Mouse (Mus musculus) MEL (cell line): ENCODE data around the gene Cyb5d2.

ENCODE experiments used
- CTCF ChIP-seq, 3 experiments: IDR thresholded peaks in 2 of 3; conservative IDR thresholded peaks in 1 of 3; 2 replicates each; pipeline ENCODE4 v1.5.1; 2011 to 2012; ENCODE audit warnings: low read length in 3 of 3, low read depth in 2 of 3, mild to moderate bottlenecking in 2 of 3, improper control_type of control experiment in 1 of 3, inconsistent platforms in 1 of 3, mixed read lengths in 1 of 3, moderate library complexity in 1 of 3; ENCODE audit not compliant: control insufficient read depth in 1 of 3, insufficient read depth in 1 of 3, poor library complexity in 1 of 3, severe bottlenecking in 1 of 3
- USF1 ChIP-seq: IDR thresholded peaks from 2 replicates; pipeline ENCODE4 v1.6.1; 2014; ENCODE audit warnings: low read depth, mild to moderate bottlenecking, inconsistent platforms, low read length, improper control_type of control experiment, moderate library complexity

DNA sequence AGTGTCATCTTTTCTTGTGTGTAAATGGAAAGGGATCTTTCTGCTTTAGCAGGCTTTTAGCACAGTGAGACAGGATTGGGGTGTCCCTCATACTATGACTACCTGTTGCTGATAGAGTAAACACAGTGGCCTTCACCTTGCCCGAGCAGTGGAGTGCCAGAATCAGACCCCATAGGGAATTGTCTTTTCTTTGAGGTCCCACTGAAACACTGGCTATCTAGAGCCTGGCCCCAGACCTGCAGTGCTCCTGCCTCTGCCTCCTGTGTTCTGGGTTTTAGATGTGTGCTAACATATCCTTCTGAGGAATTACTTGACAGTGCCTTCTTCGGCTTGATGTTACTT lies 60.5 kb downstream of the Cyb5d2 start:
- TF ChIP-seq CTCF (IDR thresholded peaks at IDR 0.05 in 2 of 3, conservative IDR thresholded peaks at IDR 0.05 in 1 of 3; ENCODE audit: control insufficient read depth in 1 of 3, insufficient read depth in 1 of 3, low read depth in 2 of 3, low read length in 3 of 3, poor library complexity in 1 of 3, severe bottlenecking in 1 of 3) (no peak), USF1 (no peak)
